Mouse (Mus musculus): ENCODE measurements around the gene Cbfa2t3. TPM values are rescaled to one million over a fixed set of nuclear protein-coding genes. Genes with fewer than 3 reads are reported as not detected.

Cbfa2t3 gene
- total RNA-seq (2021), result 10 to 100 TPM in 1 of 2 experiments, 1 to 10 TPM in 1; 8.7 to 13.7 TPM
- long read RNA-seq, experiment 1, partial matches to known transcripts, result 3 of 7 reads
- long read RNA-seq, experiment 1, other reads (novel, unspliced or antisense), result 3 of 7 reads
- long read RNA-seq, experiment 2, partial matches to known transcripts, result 2 of 4 reads
- long read RNA-seq, experiment 2, other reads (novel, unspliced or antisense), result 1 of 4 reads

DNA sequence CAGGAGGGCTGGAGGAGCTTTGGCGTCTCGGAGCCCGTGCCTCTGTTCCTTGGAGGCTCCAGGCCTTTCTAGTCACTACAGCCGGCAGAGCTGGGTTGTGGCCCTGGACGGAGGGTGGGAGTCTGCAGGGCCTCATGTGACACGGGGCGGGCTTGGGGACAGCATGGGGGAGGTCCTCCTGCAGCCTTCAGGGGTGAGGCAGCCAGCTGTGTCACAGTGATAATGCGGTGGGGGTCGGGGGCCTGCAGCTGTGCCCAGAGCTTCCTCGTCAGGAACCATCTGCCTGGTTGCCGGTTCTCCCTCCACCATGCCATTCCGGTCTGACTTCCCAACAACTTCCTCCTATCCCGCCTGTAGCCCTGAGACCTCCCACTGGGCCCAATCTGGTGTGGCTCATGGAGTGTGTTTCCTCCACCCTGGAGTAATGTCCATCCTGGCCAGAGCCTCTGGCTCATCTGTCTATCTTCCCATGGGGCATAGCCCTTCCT lies at the start of gene Cbfa2t3:
TSS of gene Cbfa2t3 (minus strand) at position 105 of the 488 bp plus-strand sequence.
- peak in 1 of 2 experiments; percentile 24 for DNase-seq

DNA sequence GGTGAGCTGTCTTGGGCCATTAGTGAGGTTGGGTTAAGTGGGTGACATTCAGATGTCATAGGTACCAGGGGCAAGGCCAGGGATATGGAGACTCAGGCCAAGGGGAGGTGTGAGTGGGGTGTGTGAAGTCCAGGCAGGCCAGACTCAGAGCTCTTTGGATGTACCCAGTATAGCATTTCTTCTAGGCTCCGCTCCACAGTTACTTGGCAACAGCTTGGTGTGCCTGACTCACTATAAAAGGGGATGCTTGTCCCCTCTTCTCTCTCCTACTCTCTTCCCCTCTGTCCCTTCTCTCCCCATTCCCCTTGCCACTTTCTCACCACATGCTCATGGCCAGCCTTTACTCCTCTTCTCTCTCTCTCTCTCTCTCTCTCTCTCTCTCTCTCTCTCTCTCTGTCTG lies 48.9 kb upstream of the Cbfa2t3 start:
- no peak for DNase-seq

DNA sequence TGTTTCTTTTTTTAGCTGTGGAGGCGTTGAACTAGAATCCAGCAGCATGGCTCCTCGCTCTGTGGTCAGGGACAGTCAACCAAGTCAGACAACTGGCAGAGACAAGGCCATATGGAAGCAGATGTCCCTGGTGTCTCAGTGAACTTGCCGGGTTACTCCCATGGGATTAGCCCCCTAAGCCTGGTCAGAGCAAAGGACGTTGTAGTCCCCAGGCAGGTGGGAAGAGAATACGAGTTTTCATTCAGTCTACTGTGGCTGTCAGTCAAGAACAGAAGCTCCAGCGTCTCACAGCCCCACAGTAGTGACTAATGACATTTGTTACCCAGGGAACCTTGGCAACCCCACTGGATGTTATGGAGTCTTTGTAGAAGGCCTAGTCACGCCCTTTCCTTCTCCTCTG lies 47.5 kb upstream of the Cbfa2t3 start:
- DNase-seq, result no peak

DNA sequence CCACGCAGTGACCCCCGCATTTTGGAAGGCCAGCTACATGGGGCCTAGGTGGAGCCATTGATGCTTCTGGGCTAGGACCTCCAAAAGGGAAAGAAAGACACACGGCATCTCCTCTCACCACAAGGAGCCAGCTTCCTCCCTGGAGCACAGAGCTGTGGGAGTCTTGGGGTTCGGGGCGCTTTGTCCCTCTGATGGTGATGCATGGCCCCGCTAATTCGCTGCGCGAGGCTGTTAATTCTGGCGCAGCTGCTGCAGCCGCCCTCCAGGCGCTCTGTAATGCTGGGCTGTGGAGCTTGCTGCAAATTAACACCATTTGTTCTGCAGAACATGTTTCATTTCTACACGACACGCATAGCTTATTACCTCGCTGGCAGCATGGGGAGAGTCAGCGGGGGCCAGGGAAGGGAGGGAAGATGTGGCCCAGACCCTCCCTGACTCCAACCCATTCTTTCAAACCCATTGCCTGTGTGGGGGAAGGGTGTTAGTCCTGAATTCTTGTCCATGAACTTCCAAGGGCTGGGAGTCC lies 46.9 kb upstream of the Cbfa2t3 start:
- no peak for DNase-seq

DNA sequence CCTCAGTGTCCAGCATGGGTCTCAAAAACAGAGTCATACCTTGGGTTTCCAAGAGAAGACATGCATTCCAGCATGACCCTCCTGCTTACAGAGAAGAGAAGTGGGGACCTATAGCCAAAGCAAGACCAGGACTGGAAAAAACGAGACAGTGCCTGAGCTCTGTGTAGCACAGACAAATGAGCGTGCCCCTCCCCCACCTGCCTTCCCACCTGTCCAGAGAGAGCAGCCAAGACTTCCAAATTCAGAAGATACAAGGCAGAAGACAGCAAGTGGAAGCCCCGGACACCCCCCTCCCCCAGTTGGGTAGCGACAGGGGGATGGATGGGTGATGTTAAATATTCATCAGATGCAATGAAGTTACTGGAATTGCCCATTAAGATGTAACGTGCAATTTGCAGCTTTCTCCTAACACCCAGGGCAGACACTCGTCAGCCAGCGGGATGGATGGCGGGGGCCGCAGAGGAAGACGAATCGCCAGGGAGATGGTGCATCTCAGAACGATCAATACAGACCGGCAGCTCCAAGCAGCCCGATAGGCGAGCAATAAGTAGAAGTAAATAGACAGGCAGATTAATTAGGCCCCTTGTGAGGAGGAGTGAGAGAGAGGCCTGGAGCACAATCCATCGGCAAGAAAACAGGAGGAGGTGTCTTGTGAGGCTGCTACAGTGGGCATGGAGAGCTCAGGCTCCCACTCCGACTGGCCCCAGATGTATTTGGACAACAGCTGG lies 46.3 kb upstream of the Cbfa2t3 start:
- no peak for DNase-seq

DNA sequence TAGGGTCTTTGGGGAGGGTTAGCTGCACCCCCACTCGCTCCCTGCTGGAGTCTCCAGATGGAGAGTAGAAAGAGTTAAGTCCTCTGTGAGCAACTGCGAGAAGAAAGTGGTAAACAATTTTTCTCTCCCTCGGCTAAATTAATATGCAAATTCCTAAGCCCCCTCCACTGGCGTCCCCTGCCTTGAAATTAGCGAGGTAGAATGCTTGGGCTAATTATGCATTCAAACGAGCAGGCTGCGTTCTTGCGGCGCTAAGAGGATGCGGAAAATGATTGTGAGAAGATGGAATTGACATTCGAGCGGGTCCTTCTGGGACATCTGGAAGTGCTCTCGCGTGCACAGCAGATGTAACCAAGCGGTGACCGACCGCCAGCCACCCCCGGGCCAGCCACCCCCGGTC lies 43.6 kb upstream of the Cbfa2t3 start:
- no peak for DNase-seq

DNA sequence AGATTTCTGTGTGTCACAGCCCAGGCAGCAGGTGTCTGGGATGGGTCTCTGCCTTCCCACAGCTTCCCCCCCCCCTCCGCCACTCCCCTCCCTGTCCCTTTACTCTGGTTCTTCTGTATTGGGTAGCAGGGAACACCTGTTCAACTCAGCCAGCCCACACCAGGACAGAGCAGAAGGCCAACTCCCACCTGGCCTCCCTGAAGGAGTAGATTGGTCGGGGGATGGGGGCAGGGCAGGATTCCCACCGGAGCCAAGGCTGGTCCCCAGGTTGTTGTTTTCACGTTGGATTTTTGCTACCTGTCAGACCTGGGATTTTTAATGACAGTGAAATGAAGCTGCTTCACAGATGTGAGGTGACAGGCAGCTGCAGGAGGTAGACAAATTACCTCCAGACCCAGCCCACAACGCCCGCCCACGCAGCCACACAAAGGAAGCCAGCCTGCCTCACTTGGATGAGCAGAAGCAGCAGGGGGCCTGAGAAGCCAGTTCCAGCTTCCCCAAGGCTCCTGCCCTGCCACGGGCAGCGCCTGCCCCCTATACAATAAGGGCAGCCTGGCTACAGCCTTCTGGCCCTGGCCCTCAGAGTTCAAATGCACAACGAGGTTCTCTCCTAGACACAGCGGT lies 40.3 kb upstream of the Cbfa2t3 start:
- DNase-seq, result no peak

DNA sequence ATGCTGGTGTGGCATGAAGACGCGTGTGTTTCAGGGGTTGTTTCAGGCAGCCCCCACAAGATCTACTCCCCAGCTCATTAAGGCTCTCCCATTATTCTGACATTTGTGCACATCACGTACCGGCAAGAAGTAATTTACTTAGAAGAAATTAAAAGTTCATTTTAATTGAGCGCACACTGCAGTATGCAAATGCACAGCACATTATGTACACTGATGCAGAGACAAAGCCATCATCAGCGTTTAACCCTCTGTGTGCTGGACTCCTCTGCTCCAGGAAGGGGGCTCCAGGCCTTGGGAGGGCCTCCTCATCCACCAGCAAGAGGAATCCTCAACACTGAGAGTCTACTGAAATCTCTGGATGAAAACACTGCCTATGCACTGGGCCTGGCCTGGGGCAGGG lies 39.0 kb upstream of the Cbfa2t3 start:
- DNase-seq, result no peak

DNA sequence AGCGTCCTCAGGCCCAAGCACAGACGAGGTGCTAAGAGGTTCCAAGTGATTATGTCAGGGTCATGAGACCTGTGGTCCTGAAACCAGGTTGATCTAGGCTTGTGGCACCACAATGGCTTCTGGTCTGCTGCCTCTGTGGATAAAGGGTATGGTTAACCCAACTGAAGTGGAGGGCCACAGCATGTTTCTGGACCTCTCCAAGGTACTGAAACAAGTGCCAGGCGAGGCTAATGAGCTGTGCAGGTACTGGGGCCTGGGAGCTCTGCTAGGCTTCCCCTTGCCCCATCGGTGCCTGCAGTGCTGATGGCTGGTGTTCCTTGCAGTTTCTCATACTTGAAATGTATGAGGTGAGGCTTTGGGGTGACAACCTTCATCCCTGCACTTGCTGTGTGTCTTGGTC lies 38.2 kb upstream of the Cbfa2t3 start:
- DNase-seq, result no peak

DNA sequence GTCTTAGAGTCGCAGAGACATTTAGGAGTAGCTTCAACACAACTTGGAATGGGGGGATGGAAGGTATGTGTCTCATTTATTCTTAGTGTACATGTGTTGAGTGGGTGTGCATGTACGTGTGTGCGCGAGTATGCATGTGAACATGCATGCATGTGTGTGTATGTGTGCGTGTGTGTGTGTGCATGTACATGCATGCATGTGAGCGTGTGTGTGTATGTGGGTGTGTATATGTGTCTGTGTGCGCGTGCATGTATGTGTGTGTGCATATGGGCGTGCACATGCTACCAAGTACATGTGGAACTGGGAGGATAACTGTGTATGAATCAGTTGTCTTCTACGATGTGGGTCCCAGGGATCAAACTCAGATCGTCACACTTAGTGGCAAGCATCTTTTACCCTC lies 37.7 kb upstream of the Cbfa2t3 start:
- DNase-seq, result no peak

DNA sequence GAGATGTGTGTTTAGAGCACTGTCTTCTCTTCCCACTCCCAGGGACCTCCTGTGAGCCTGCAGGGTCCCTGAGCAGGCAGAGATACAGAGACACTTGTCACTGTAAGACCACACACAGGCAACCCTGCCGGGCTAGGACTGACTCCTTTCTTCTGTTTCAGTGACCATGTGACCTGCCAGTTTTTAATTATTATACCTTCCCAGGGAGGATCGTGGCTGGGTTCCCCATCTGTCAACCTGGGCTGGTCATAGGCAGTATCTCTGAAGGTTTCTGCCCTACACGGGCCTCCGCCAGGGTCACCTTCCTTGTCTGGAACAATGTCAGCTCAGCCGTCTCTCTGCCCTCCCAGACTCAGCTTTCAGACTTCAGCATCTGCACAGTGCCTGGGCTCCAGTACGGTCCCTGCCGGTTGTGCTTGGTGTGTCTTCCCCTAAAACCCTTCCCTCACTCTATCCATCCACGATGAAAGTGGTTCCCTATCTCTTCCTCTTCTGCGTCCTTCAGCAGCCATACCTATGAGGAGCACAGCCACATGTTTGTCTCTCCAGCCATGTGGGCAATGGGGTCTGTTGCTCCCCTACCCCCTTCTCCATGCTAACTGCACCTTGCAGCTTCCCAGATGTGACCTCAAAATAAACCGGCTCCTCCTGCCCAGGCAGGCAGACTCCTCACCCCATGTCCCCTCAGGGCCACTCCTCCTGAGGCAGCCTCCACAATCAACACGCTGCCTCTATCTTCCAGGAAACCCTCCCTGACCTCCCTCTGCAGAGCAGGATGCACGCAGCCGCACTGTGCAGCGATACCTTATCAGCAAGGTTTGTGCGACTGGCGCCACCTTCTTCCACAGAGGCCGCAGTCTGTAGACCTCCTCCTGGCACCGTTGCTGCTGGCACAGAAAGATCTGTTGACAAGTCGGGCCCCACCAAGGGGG lies 36.9 kb upstream of the Cbfa2t3 start:
- DNase-seq, result no peak

DNA sequence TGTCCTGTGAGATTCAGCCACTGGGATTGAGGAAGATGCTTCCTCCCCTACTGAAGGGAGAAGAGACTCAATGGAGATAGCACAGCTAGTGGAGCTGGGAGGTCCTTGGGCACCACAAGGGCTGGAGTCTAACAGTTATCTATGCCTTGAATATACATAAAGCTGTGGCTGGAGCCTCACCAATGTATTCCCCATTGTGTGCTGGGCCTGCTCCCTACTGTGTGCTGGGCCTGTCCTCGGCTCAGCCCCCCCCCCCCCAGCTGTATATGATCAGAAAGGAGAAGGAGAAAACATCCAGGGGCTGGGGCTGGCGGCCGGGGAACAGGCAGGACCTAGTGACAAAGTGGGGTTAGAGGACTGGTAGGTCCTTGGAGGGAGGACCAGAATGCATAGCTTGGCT lies 36.2 kb upstream of the Cbfa2t3 start:
- no peak for DNase-seq

DNA sequence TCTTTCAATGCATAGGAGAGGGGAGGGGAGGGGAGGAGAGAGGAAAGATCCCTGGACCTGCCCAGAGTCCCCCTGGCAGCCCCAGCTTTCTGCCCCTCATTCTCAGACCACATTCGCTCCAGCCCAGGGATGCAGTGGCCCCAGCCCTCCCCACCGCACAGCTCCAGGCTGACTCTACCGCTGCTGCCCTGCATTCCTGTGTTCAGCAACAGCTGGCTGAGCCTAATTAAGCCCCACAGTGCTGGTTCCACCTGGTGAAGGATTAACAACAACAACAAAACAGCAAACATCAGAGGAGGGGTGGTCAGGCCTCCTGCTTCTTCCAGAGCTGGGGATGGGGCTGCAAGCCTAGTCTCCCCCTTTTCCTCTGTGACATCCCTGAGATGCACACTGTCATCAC lies 29.7 kb upstream of the Cbfa2t3 start:
- no peak for DNase-seq

DNA sequence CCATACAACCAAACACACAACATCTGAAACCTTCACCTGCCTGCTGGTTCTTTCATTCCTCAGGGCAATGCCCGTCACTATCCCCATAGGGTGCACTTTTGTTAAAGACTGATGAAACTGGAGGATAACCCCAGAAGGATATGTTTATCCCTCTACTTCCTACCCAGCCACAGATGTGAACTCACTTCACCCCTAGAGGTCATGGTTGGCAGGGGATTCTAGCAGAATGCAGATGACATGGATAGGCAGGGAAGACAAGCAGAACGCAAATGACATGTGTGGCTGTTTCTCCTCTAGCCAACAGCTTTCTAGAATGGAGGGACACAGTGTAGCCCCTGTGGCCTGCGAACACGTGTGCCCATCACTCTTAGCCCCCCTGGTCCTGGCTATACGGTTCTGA lies 28.5 kb upstream of the Cbfa2t3 start:
- no peak for DNase-seq

DNA sequence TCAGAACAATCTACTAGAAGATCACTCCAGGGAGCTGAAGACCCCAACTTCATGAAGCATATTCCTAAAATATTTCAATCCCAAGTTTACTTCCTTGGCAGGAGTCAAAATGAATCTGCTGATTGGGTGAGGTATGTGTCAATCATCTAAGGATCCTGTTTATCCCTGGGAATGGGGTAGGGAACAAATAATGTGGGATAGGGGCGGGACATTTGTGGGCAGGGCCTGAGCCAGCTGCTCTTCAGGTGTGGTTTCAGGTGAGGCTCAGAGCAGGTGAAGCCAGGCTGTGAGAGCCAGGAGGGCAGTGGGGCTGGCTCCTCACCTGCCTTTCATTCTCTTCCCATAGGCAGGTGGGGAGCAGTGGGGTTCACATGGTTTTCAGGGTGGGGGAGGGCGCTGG lies 27.9 kb upstream of the Cbfa2t3 start:
- no peak for DNase-seq

DNA sequence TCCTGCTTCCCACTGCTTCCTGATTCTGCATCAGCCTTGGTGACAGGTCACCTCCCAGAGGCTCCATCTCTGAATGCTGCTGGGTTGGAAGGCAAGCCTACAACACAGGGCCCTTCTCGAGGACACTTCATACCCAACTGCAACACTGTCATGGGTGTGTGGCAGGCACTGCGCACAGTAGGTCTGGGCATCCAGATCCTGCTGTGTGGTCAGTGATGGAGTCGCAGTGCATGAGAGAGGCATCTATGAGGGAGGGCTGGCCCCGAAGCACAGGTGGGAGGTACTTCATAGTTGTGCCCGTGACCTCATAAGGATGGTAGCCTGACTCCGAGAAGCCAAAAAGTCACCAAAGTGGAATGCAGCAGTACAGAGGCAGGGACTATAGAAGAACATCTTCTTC lies 26.3 kb upstream of the Cbfa2t3 start:
- no peak for DNase-seq

DNA sequence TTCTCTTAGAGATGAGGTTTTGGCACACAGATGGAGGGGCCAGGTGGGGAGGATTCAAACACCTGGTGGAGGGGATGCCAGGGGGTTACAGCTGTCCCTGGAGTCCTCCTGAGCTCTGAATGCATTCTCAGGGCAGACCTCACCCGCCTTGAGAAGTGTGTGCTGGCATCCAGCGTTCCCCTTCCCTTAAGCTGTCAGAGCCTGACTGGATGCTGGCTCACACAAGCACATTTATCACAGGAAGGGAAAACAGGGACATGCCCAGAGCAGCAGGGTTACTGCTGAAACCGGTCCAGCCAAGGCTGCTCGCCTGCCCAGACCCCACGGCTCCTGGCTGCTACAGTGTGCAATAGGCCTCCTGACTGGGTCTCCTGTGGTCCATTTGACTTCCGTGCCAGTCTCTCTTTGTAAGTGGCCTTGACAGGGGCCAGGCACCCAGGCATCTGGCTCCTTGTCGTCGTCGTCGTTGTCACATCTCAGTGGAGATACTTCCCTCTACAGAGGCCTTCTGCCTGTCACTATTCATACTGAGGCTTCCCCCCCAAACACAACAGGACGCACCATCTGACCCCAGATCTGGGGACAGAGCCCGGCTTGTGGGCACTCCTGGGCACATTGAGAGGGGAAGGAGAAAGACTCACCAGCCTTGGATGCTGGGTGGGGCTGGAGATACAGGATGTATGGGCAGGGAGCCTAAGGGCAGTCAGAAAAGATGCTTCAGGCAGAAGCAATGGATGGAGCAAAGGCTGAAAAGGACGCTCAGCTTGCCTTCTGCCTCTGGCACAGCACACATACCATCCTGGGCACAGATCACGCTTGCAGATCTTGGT lies 22.1 kb upstream of the Cbfa2t3 start:
- DNase-seq, result no peak

DNA sequence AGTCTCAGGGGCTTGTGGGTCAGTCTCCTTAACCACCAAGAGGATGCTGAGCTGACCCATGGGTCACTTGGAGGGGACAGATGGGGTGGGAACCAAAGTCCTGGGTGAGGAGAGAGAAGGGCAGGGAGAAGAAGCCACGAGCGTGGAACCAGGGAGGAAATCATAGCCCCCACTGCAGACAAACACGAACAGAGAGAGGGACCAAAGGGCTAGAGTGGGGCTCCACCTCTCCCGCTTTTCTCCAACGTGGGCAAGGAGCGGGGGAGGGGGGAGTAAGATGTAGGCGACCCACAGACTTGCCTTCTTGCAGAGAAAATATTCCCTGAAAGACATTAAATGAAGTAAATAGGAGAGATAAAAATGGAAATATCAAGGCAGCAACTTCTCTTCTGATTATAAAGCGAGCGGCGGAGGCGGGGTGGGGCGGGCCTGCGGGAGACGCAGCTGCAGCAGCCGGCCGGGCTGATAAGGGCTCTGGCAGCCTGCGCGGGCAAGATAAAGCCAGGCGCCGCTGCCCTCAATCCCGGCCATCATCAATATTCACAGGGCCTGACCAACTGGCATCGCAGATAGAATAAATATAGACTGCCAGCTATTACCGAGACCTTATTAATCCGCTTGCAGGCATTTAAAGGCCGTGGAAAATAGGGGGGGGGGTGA lies 21.3 kb upstream of the Cbfa2t3 start:
- DNase-seq, result peak; percentile 37 to 67

DNA sequence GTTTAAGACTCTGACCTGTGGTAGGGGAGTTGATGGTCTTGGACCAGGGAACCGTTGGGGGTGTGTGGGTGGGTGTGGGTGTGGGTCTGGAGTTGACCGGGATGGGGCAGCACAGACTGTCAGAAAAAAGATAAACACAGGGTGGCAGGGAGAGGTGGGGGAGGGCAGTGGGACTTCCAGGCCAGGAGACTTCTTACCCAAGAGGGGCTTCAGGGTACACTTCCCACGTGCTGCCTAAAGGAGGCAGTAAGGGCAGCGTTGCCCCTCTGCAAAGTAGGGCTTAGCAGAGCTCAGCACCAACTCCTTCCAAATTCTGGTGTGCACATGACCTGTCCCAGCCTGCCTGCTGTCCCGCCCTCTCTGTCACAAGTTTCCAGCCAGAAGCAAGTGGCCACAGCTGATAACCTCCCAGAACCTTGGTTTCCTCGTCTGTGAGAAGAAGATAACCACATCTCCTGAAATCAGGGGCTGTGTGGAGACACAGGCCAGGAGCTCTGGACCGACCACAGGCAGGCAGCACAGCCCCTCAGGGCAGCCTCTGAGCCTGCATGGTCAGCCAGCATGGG lies 20.7 kb upstream of the Cbfa2t3 start:
- no peak for DNase-seq
